Mouse (Mus musculus) liver, embryonic 11.5 days (tissue): Measurements from ENCODE around the gene Cybc1. TPM values are rescaled to one million over a fixed set of nuclear protein-coding genes. Genes with fewer than 3 reads are reported as not detected.

Experiments
- polyA plus RNA-seq: library from polyadenylated mRNA; unstranded; fragments of >200 nt; fragmentation: Nextera tagmentation; extraction: Ambion mirVana; gene quantifications from 2 replicates; pipeline ENCODE4 v1.2.1, GENCODE M21; 2014

The Cybc1 gene
- polyA plus RNA-seq, 1 experiment from 2014 or later = 35.1 TPM

Other genes with a start within 250 kb of the Cybc1 start
- gene Csnk1d, start 238.0 kb downstream of the Cybc1 start, polyA plus RNA-seq = 62.2 and 66.5 TPM in 2 replicates
- 0.18 TPM in 2 replicates for gene Cd7, start 189.9 kb downstream of the Cybc1 start, polyA plus RNA-seq
- not detected in 2 replicates for gene Sectm1b, start 165.8 kb downstream of the Cybc1 start, polyA plus RNA-seq
- gene Sectm1a, start 148.1 kb downstream of the Cybc1 start, polyA plus RNA-seq = 0.32 and 0.86 TPM in 2 replicates
- 0.29 TPM in 1 of 2 replicates, not detected in the other for gene Tex19.2, start 110.6 kb downstream of the Cybc1 start, polyA plus RNA-seq
- gene Tex19.1, start 83.2 kb downstream of the Cybc1 start, polyA plus RNA-seq = 0.43 and 0.44 TPM in 2 replicates
- gene Uts2r, start 69.1 kb downstream of the Cybc1 start, polyA plus RNA-seq = not detected in 2 replicates
- 5.1 and 5.6 TPM in 2 replicates for gene Hexdc, start 24.9 kb downstream of the Cybc1 start, polyA plus RNA-seq
- gene Ogfod3, start 24.6 kb downstream of the Cybc1 start, polyA plus RNA-seq = 21.7 and 23.4 TPM in 2 replicates
- gene Narf, start 7.9 kb upstream of the Cybc1 start, polyA plus RNA-seq = 81.5 and 89.4 TPM in 2 replicates
- 9.3 and 10.7 TPM in 2 replicates for gene Foxk2, start 30.7 kb upstream of the Cybc1 start, polyA plus RNA-seq
- 53.3 and 55.4 TPM in 2 replicates for gene Wdr45b, start 125.1 kb upstream of the Cybc1 start, polyA plus RNA-seq
- 0.94 and 1.2 TPM in 2 replicates for gene Rab40b, start 158.9 kb upstream of the Cybc1 start, polyA plus RNA-seq
- 8.6 and 10.5 TPM in 2 replicates for gene Fn3krp, start 192.1 kb upstream of the Cybc1 start, polyA plus RNA-seq
- gene Fn3k, start 205.6 kb upstream of the Cybc1 start, polyA plus RNA-seq = 4.7 and 7.8 TPM in 2 replicates
- 35.9 and 37.7 TPM in 2 replicates for gene Tbcd, start 222.6 kb upstream of the Cybc1 start, polyA plus RNA-seq